Mouse (Mus musculus): Measurements from ENCODE around the gene Cog2. TPM values are rescaled to one million over a fixed set of nuclear protein-coding genes. Genes with fewer than 3 reads are reported as not detected.

Gene Cog2
- total RNA-seq, 1 experiment from 2014 or later, result 26.2 TPM

DNA sequence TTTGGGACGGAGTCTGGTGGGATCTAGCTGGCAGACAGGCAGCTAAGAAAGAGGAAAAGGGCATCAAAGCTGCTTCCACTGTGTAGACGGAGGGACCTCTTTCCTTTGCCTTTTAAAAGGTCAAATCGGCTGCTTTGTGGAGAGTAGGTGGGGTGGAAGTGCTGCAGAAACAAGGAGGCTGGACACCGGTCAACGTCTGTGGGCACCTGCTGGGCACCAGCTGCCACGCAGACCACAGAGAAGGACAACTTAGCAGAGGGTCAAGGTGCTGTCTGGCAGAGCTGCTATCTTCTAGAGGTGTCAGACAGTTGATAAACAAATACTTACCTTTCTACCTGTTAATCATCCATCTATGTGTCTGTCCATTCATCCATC is 12.3 kb upstream of the Cog2 start:
- ATAC-seq (ENCODE audit: extremely low read depth, insufficient number of reproducible peaks, low FRiP score, poor library complexity, severe bottlenecking), result no peak

- peak; percentile 33; the same call in 1 of the 2 replicates for ATAC-seq (ENCODE audit: extremely low read depth, insufficient number of reproducible peaks, low FRiP score, poor library complexity, severe bottlenecking)
Measured at GRCm38 (mm10) chr8:124509156-124509555, 11.4 kb upstream of the Cog2 start.

DNA sequence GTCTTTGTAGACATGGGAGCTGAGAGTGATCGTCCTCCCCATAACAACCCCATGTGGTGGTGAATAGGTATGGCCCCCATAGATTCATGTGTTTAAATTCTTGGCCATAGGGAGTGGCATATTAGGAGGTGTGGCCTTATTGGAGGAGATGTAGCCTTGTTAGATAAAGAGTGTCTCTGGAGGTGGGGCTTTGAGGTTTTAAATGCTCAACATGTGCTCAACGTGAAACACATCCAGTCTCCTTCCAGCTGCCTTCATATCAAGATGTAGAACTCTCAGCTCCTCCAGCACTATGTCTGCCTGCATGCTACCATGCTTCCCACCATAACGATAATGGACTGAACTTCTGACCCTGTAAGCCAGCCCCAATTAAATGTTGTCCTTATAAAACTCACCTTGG is 4.5 kb upstream of the Cog2 start:
- no peak for ATAC-seq (ENCODE audit: extremely low read depth, insufficient number of reproducible peaks, low FRiP score, poor library complexity, severe bottlenecking)

- no peak for ATAC-seq (ENCODE audit: extremely low read depth, insufficient number of reproducible peaks, low FRiP score, poor library complexity, severe bottlenecking)
Measured at GRCm38 (mm10) chr8:124516525-124516924, 4.0 kb upstream of the Cog2 start.

DNA sequence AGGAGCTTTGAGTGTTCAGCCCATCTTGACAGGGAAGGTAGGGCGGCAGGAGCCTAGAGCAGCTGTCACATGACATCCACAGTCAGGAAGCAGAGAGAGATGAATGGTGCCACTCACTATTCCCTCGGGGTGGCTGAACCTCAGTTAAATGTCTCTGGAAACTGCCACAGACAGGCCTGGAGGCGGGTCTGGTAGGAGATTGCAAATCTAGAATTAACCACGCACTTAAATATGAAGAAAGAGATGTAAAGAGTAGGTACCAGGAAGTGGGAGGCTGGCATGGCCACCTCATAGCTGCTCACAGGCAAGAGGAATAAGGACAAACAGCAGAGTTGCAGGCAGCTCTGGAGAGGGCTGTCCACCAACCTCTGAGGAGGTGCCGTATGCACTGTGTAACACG is 3.4 kb upstream of the Cog2 start:
- ATAC-seq (ENCODE audit: extremely low read depth, insufficient number of reproducible peaks, low FRiP score, poor library complexity, severe bottlenecking), result no peak

DNA sequence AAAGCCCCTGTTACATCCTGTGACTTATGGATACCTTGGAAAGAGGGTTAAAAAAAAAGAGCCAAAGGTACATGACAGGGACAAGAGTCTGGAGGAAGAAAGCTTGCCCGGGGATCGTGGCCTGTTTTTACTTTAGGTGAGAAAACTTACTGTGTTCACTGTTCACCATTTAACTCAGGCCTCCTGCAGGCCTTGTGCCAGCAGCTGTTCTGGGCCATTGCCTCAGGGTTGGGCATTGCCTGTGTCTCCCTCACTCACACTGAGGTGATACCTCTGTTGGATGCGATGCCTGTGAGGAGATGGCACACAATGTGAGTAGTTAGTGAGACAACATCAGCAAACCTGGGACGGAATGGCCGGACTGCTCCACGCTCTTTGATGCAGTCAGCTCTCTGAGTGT is 1.4 kb downstream of the Cog2 start:
- ATAC-seq (ENCODE audit: extremely low read depth, insufficient number of reproducible peaks, low FRiP score, poor library complexity, severe bottlenecking), result no peak

GRCm38 (mm10) chr8:124526261-124526660 is 5.7 kb downstream of the Cog2 start:
- no peak for ATAC-seq (ENCODE audit: extremely low read depth, insufficient number of reproducible peaks, low FRiP score, poor library complexity, severe bottlenecking)

DNA sequence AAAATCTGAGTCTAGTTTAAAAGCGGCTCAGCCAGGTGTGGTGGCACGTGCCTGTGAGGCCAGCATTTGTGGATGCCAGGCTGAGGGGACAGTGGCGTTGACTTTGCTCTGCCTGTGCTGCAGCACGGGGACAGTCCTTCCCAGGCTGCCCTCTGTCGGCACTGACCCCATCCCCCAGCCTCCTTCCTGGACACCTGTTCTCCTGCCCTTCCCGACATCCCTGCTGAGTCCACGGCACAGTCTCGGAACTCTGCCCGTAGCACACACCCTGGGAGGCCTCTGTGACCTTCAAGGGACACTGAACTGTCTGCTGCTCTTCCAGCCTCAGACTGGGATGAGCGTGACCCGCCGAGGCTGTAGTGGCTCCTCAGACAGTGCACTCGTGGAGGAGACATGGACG is 9.5 kb downstream of the Cog2 start:
- ATAC-seq (ENCODE audit: extremely low read depth, insufficient number of reproducible peaks, low FRiP score, poor library complexity, severe bottlenecking), result no peak

DNA sequence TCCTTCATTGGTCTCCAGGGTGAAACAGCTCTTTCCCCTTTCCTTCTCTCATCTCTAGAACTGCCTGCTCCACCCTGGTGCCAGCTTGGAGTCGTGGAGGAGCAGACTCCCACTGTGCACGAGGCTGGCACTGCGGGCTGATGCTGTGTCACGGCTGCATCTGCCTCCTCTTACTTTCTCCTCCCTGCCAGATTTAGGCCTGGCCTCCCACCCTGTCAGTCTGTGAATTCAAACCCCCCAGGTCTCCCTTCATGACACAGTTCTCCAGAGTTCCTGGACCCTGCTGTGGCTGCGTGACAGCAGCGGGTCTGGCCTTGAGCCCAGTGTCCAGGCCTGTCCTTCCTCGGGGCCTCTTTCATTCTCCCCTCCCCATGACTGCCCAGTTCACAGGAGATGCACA is 10.0 kb downstream of the Cog2 start:
- ATAC-seq (ENCODE audit: extremely low read depth, insufficient number of reproducible peaks, low FRiP score, poor library complexity, severe bottlenecking), result no peak

DNA sequence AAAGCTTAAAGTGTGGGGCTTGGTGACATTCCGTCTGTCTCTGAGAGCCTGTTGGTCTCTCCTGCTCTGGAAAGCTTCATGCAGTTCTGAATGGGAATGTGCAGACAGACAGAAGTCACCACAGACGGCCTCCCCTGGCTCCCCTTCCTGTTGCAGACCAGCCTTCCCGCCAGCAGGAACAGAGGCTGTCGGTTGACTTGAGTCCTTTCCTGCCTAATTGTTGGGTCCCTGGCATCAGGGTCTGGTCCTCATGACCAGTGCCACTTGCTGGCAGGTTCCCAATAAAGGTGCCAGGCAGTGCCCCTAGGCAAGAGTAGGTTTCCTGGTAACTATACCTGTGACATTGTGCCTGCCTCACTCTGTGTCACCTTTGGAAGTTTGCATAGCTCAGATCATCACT is 10.4 kb downstream of the Cog2 start:
- ATAC-seq (ENCODE audit: extremely low read depth, insufficient number of reproducible peaks, low FRiP score, poor library complexity, severe bottlenecking), result no peak

GRCm38 (mm10) chr8:124532626-124533025 is 12.1 kb downstream of the Cog2 start:
- no peak for ATAC-seq (ENCODE audit: extremely low read depth, insufficient number of reproducible peaks, low FRiP score, poor library complexity, severe bottlenecking)

GRCm38 (mm10) chr8:124535451-124535850 is 14.9 kb downstream of the Cog2 start:
- no peak for ATAC-seq (ENCODE audit: extremely low read depth, insufficient number of reproducible peaks, low FRiP score, poor library complexity, severe bottlenecking)

- ATAC-seq (ENCODE audit: extremely low read depth, insufficient number of reproducible peaks, low FRiP score, poor library complexity, severe bottlenecking), result no peak
Measured at GRCm38 (mm10) chr8:124540906-124541305, 20.3 kb downstream of the Cog2 start.

DNA sequence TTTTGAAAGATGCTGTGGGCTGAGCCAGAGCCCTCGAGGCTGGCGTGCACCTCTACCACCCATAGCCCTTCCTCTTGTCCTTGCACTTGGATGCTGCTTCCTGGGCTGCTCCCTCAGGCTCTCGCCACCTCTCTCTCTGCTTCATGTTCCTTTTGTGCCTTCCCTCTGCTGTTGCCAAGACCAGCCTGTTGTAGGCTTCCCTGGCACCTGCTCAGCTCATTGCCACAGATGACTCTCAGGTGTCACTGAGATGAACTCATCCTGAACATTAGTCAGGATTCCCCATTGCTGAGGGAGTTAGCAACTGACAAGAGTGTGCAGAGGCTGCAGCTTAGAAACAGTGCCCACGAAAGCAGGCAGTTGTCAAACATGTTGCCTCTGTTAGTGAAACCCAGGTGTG is 21.4 kb downstream of the Cog2 start:
- no peak for ATAC-seq (ENCODE audit: extremely low read depth, insufficient number of reproducible peaks, low FRiP score, poor library complexity, severe bottlenecking)

- ATAC-seq (ENCODE audit: extremely low read depth, insufficient number of reproducible peaks, low FRiP score, poor library complexity, severe bottlenecking), result no peak
Measured at GRCm38 (mm10) chr8:124543272-124543671, 22.7 kb downstream of the Cog2 start.

DNA sequence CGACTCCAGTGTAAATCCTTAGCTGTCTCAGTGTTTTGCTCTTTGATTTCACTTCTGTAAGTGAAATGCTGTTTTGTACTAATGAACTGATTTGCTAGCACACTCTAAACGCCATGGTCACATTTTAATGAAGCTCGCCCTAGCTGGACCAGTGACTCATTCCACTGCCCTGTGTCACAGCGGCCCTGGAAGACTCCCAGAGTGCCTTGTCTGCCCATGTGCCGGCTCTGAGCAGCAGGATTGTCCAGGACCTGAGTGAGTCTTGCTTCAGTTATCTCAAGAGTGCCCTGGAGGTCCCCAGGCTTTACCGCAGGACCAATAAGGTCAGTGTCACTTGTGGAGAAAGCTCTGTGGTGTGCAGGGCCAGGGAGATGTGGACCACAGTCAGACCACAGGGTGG is 25.8 kb downstream of the Cog2 start:
- ATAC-seq (ENCODE audit: extremely low read depth, insufficient number of reproducible peaks, low FRiP score, poor library complexity, severe bottlenecking), result no peak

DNA sequence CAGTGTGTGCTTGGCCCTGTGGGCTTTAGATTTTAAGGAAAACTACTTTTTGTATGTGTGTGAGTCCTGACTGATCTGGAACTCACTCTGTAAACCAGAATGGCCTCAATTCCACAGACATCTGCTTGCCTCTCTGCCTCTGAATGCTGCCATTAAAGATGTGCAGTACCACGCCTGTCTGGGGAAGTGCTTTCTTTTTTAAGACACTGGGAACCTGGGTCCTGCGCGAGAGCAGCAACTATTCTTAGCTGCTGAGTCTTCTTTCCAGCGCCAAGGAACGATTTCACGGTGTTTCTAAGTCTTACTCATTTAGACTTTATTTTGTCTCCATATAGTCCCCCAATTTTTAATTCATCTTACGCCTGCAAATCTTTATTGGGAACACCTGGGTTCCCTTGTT is 26.2 kb downstream of the Cog2 start:
- no peak for ATAC-seq (ENCODE audit: extremely low read depth, insufficient number of reproducible peaks, low FRiP score, poor library complexity, severe bottlenecking)

DNA sequence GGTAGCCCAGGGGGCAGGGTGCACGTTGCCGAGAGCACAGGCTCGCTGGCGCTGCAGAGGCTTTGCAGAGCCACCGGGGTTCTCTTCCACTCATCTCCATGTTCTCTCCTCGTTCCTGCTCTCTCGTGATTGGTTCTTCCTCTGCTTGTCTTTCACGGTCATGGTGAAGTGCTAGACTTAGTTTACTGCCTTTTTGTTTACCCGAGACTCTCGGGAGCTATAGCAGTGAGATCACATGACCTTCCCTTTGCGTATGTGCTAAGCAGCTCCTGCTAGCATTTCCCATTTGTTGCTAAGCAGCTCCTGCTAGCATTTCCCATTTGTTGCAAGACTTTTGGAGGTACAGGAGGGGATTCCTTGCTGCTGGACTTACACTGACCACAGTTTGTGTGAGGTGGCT is 26.7 kb downstream of the Cog2 start:
- no peak for ATAC-seq (ENCODE audit: extremely low read depth, insufficient number of reproducible peaks, low FRiP score, poor library complexity, severe bottlenecking)

GRCm38 (mm10) chr8:124548187-124548586 is 27.6 kb downstream of the Cog2 start:
- no peak for ATAC-seq (ENCODE audit: extremely low read depth, insufficient number of reproducible peaks, low FRiP score, poor library complexity, severe bottlenecking)

- ATAC-seq (ENCODE audit: extremely low read depth, insufficient number of reproducible peaks, low FRiP score, poor library complexity, severe bottlenecking), result no peak
Measured at GRCm38 (mm10) chr8:124551011-124551661, 30.6 kb downstream of the Cog2 start.

GRCm38 (mm10) chr8:124555113-124555750 is 34.7 kb downstream of the Cog2 start:
- no peak for ATAC-seq (ENCODE audit: extremely low read depth, insufficient number of reproducible peaks, low FRiP score, poor library complexity, severe bottlenecking)

All from neutrophil, adult 5-6 weeks (primary cell).